Mouse (Mus musculus) lung, postnatal 0 days (tissue): ENCODE data around the gene Ctdsp2. TPM values are rescaled to one million over a fixed set of nuclear protein-coding genes. Genes with fewer than 3 reads are reported as not detected.

Experiments used
- ATAC-seq: fragments of 200-750 bp; cut with Nextera tagmentation; 2 replicates; pipeline ENCODE4 v1.8.0; 2017; ENCODE audit warnings: moderate library complexity
- DNase-seq: peaks from one replicate; pipeline ENCODE4 v3.0.0-alpha.2; 2016; ENCODE audit warnings: low spot score
- H3K27ac ChIP-seq: fragments of 300-500 bp; sonication (generic); 2 replicates; pipeline ENCODE4 v1.5.1; 2014; ENCODE audit warnings: antibody characterized with exemption, mild to moderate bottlenecking, low read length, mixed read lengths
- H3K27me3 ChIP-seq: fragments of 300-500 bp; sonication (generic); replicated peaks from 2 replicates; pipeline ENCODE4 v1.6.1; 2014; ENCODE audit warnings: low read length, mixed read lengths; ENCODE audit not compliant: insufficient read depth
- H3K36me3 ChIP-seq: fragments of 300-500 bp; sonication (generic); 2 replicates; pipeline ENCODE4 v1.6.1; 2014; ENCODE audit warnings: low read length, mixed read lengths; ENCODE audit not compliant: insufficient read depth
- H3K4me1 ChIP-seq: fragments of 300-500 bp; sonication (generic); 2 replicates; pipeline ENCODE4 v1.6.1; 2014; ENCODE audit warnings: antibody characterized with exemption, low read depth, low read length, mixed read lengths; ENCODE audit not compliant: insufficient read depth
- H3K4me2 ChIP-seq: fragments of 300-500 bp; sonication (generic); replicated peaks from 2 replicates; pipeline ENCODE4 v1.6.1; 2014; ENCODE audit warnings: low read depth, mild to moderate bottlenecking, low read length, moderate library complexity, mixed read lengths
- H3K4me3 ChIP-seq: fragments of 300-500 bp; sonication (generic); 2 replicates; pipeline ENCODE4 v1.5.1; 2014; ENCODE audit warnings: low read depth, low read length
- H3K9ac ChIP-seq: fragments of 300-500 bp; sonication (generic); replicated peaks from 2 replicates; pipeline ENCODE4 v1.6.1; 2014; ENCODE audit warnings: low read depth, mild to moderate bottlenecking
- H3K9me3 ChIP-seq: fragments of 300-500 bp; sonication (generic); 2 replicates; pipeline ENCODE4 v1.6.1; 2016; ENCODE audit warnings: low read length, mixed read lengths
- CTCF ChIP-seq: IDR thresholded peaks from 2 replicates; pipeline ENCODE4 v1.5.1; 2016; ENCODE audit warnings: antibody characterized with exemption, mild to moderate bottlenecking
- EP300 ChIP-seq: IDR thresholded peaks from 2 replicates; pipeline ENCODE4 v1.6.1; 2016; ENCODE audit warnings: antibody characterized with exemption, mild to moderate bottlenecking, control low read depth
- WGBS: fragments of 180-500 bp; shearing (Covaris S2); extraction: QIAGEN DNeasy Blood & Tissue Kit; methylation state at CpG from one replicate; pipeline ENCODE4 v1.1.7; 2014; 5-methylcytosine and 5-hydroxymethylcytosine counted together
- polyA plus RNA-seq: library from polyadenylated mRNA; unstranded; fragments of >200 nt; fragmentation: Nextera tagmentation; extraction: Ambion mirVana; gene quantifications from 2 replicates; pipeline ENCODE4 v1.2.1, GENCODE M21; 2015

The Ctdsp2 gene
- polyA plus RNA-seq, 1 experiment from 2014 or later: 63.9 TPM

GRCm38 (mm10) chr10:126986541-126986961 lies 8.0 kb downstream of the Ctdsp2 start:
- Histone ChIP-seq H3K4me2 (peak overlapping the region; percentile 23), H3K9me3 (no peaks in the 10 kb centered on the region), H3K4me3 (no peak overlapping the region), H3K27me3 (no peaks in the 10 kb centered on the region), H3K36me3 (no peaks in the 10 kb centered on the region), H3K9ac (no peak overlapping the region), H3K27ac (peak overlapping the region; percentile 82), H3K4me1 (peaks cover 76% of the 10 kb centered on the region)
- WGBS: 11% methylated on average over 4 of the region's 4 CpGs
- no peak for TF ChIP-seq CTCF
- TF ChIP-seq EP300: no peak
- DNase-seq: peak; percentile 91
- ATAC-seq: peak; percentile 75

GRCm38 (mm10) chr10:126987183-126988118 lies 8.9 kb downstream of the Ctdsp2 start:
- no peak overlapping the region for H3K4me3 ChIP-seq
- TF ChIP-seq CTCF (no peak), EP300 (no peak)
- H3K36me3 ChIP-seq: peaks cover 6% of the 10 kb centered on the region; the same call in 1 of the 2 replicates
- WGBS: 35% methylated on average over 8 of the region's 8 CpGs
- peaks cover 68% of the 10 kb centered on the region for H3K4me1 ChIP-seq
- peak overlapping the region; percentile 23 for H3K4me2 ChIP-seq
- no peak for ATAC-seq
- H3K27ac ChIP-seq: peak overlapping the region; percentile 75
- no peak overlapping the region for H3K9ac ChIP-seq
- no peak for DNase-seq
- H3K27me3 ChIP-seq: no peaks in the 10 kb centered on the region
- no peaks in the 10 kb centered on the region for H3K9me3 ChIP-seq

- H3K9ac ChIP-seq: no peak overlapping the region
- no peak overlapping the region for H3K4me3 ChIP-seq
- H3K4me1 ChIP-seq: peaks cover 57% of the 10 kb centered on the region
- H3K9me3 ChIP-seq: no peaks in the 10 kb centered on the region
- 49% methylated on average over 5 of the region's 5 CpGs for WGBS
- 0 out of 2 replicates have a peak overlapping the region, but pooled peaks have one; percentile 4 for H3K27ac ChIP-seq
- no peak overlapping the region for H3K4me2 ChIP-seq
- DNase-seq: peak; percentile 4
- H3K36me3 ChIP-seq: peaks cover 16% of the 10 kb centered on the region; the same call in 1 of the 2 replicates
- no peak for TF ChIP-seq CTCF
- TF ChIP-seq EP300: no peak
- no peaks in the 10 kb centered on the region for H3K27me3 ChIP-seq
- ATAC-seq: no peak
Observed at GRCm38 (mm10) chr10:126988513-126989165, 10.1 kb downstream of the Ctdsp2 start.

- ATAC-seq (peak; percentile 85), DNase-seq (peak; percentile 96)
- Histone ChIP-seq H3K4me3 (no peak overlapping the region), H3K36me3 (peaks cover 29% of the 10 kb centered on the region; the same call in 1 of the 2 replicates), H3K27me3 (no peaks in the 10 kb centered on the region), H3K9ac (no peak overlapping the region), H3K9me3 (no peaks in the 10 kb centered on the region), H3K4me1 (peaks cover 39% of the 10 kb centered on the region), H3K27ac (no peak overlapping the region), H3K4me2 (no peak overlapping the region)
- TF ChIP-seq EP300 (no peak), CTCF (peak; percentile 97)
- 41% methylated on average over 7 of the region's 7 CpGs for WGBS
Observed at GRCm38 (mm10) chr10:126990313-126991056, 12.0 kb downstream of the Ctdsp2 start.

GRCm38 (mm10) chr10:126991676-126992075 lies 13.2 kb downstream of the Ctdsp2 start:
- H3K4me1 ChIP-seq: peaks cover 28% of the 10 kb centered on the region
- 72% methylated on average over 3 of the region's 3 CpGs for WGBS

More at GRCm38 (mm10) chr10:126991676-126992075, 13.2 kb downstream of the Ctdsp2 start:
- Histone ChIP-seq H3K36me3 (peaks cover 29% of the 10 kb centered on the region; the same call in 1 of the 2 replicates), H3K27ac (no peak overlapping the region), H3K4me2 (no peak overlapping the region), H3K9me3 (no peaks in the 10 kb centered on the region), H3K4me3 (no peak overlapping the region), H3K9ac (no peak overlapping the region), H3K27me3 (no peaks in the 10 kb centered on the region)
- ATAC-seq (no peak), DNase-seq (no peak)
- TF ChIP-seq CTCF: no peak
- no peak for TF ChIP-seq EP300
